Mouse (Mus musculus) erythroid progenitor cell, adult 5-6 weeks (primary cell): ENCODE data around the gene Hpse2. TPM values are rescaled to one million over a fixed set of nuclear protein-coding genes. Genes with fewer than 3 reads are reported as not detected.
A peak's percentile ranks its signal among the peaks of the same experiment; 100 is the strongest.
"Not testable (repeated sequence)": the region's sequence is repeated elsewhere in the genome, so short reads cannot be mapped to it uniquely, and the experiment has no call there.

ENCODE experiments used
- ATAC-seq: replicated peaks from 2 replicates; pipeline ENCODE4 v1.8.0; 2016; ENCODE audit warnings: moderate number of reproducible peaks, mild to moderate bottlenecking, moderate TSS enrichment, inconsistent platforms; ENCODE audit not compliant: poor library complexity, low FRiP score, severe bottlenecking
- total RNA-seq, 2 experiments: library from RNA; stranded (forward) in 1 of 2; stranded (reverse) in 1 of 2; fragments of 150-400 nt in 1 of 2; fragments of 186-747, 209-891 nt in 1 of 2; gene quantifications; 2 replicates each; pipeline versions ENCODE4 v1.2.3 to v1.2.4; 2015 to 2017; ENCODE audit warnings: low replicate concordance in 2 of 2

Gene Hpse2
- total RNA-seq, 2 experiments from 2014 or later = not detected

- no peak for ATAC-seq
Measured at GRCm38 (mm10) chr19:42795801-42796200, 592.4 kb downstream of the Hpse2 start.

- 0 out of 2 replicates have a peak, but pooled peaks have one; percentile 34 for ATAC-seq
Measured at GRCm38 (mm10) chr19:42794914-42795613, 593.1 kb downstream of the Hpse2 start.

GRCm38 (mm10) chr19:42788311-42788710, 599.8 kb downstream of the Hpse2 start:
- no peak for ATAC-seq

DNA sequence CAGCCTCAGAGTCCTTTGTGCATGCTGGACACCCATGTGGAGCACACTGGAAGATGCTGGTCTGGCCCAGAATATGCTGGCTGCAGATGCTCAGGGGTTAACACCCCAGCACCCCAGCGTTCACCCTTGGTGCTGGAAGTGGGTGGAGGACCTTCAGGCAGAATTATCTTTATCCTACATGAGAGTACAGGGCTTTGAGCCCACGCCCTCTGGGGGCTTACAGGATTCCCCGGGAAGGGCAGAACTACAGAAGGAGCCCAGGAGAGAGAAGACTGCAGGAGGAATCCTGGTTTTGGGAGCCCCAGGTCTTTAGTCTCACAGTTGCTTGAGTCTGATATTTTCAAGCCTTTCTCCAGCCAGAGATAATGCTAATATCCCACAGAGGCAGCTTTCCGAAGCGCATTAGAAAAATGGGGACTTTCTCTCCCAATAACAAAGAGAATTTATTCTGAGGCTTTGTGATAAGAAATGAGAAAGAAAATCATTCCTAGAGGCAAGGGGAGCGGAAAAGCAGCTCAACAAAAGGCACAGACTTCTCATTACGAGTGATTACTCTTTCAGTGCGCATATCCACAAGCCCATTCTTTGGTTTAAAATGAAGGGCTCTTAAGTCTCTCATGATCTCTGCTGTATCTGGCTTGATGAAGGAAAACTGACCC, 602.5 kb downstream of the Hpse2 start:
- no peak for ATAC-seq

DNA sequence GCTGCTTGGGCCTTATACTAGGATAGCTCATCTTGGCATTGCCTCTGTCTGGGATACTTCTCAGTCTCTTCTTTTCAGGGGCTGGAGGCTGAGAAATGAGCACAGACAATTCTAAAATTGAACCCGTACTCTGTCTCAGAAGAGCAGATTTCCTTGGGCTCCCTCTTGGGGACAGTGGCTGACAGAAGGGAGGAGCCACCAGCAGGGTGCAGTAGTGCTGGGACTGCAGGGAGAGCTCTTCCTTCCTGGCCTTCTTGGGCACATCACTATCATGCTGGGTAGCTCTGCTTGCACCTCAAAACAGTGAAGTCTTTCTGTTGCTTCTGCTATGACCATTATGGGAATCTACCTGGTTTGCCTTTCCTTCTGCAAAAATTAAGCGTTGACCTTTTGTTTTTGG, 603.0 kb downstream of the Hpse2 start:
- ATAC-seq = no peak

DNA sequence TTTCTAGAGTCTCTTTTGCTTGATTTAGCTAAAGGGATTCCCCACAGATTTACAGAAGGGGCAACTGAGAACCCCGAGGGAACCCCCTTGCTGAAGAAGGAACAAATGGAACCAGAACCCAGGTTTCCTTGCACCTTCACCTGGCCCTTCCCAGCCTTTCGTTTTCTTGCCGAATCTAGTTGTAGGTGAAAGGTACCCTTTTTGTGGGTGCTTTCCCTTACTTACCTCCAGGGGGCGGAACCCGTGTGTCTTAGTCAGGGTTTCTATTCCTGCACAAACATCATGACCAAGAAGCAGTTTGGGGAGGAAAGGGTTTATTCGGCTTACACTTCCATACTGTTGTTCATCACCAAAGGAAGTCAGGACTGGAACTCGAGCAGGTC, 608.0 kb downstream of the Hpse2 start:
- ATAC-seq = not testable (repeated sequence)

- ATAC-seq = peak; percentile 94
Measured at GRCm38 (mm10) chr19:42779531-42780155, 608.5 kb downstream of the Hpse2 start, which contains the start of gene Hps1. TSS of gene Hps1 (minus strand) at chr19:42779978.

DNA sequence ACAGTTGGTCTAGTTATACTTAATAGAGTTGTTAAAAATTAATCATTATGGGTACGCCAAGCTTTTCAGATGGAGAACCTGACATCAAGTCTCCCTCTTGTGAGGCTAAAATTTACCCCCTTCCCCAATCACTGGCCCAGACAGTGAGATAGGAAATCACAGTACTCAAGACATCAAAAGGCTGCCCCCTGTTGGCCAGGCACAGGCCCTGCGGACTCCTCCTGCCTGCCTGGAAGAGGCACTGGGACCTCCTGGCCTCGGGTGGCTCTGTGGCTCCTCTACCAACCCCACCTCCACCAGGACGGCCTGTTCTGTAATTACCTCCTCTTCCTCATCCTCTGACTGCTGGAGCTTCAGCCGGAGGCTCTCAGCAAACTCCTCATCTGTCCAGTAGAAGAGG, 610.4 kb downstream of the Hpse2 start:
- no peak for ATAC-seq

- no peak for ATAC-seq
Measured at GRCm38 (mm10) chr19:42776813-42777212, 611.3 kb downstream of the Hpse2 start.

DNA sequence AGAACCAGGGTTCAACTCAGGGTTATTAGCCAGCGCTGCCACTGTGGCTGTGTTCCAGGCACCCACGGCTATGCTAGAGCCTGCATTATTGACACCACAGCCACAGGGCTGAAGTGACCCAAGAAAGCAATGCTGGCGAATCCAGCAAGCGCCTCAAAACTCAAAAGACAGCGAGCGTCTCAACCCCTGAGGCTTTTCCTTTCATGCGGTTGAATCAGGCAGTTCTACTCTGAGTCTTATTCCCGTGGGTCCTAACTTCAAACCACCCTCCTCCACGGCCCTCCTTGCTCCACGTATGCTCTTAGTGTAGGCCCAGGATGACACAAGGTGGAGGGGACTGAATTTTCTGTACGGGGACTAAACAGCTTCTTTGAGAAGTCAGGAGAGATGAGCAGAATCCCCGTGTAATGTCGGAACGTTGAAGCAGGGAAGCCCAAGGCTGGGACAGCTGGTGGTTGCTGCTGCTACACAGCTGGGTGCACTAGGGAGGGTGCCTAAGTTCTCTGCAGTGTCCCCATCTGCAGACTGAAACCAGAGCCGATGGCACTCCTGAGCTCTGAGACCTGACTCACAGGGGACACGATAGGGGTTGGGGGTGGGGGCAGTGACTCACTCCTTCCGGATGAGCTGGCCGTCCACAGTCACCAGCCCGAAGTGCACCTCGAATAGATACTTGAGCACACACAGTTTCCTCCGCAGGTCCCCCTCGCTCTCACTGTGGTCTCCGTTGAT, 617.8 kb downstream of the Hpse2 start:
- ATAC-seq = no peak

GRCm38 (mm10) chr19:42769648-42770047, 618.5 kb downstream of the Hpse2 start:
- ATAC-seq = no peak

DNA sequence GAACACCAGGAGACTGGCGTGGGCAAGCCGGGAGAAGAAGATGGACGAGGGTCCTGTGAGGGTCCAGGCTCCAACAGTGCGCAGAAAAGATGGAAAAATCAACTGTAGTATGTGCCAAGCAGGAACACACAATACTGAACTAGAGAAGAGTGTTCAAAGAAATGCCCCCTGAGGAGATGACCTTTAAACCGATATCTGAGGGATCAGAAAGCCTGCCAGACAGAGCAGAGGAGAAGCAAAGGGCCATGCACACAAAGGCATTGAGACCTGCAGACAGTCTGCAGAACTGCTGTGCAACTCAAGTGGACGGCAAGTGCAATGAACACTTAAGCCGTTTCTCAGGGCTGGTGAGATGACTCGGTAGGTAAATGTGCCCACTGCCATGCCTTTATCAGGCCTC, 620.8 kb downstream of the Hpse2 start:
- ATAC-seq = no peak

DNA sequence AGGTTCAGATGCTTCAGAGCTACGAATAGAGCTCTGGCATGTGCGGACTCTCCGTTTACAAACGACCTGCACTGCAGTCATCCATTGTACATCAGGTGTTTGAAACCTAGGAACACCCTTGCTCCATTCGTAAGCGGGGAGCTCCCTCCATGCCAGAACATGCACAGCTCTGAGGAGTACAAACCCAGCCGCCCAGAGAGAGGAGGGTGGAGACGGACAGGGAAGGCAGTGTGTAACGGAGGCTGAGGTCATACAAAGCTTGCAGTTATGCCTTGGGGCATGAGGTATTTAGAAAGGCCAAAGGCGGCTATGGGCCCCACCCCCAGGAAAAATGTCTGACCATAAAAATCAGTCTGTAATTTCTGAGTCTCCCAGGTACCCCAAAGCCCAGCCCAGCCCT, 623.8 kb downstream of the Hpse2 start:
- no peak for ATAC-seq

DNA sequence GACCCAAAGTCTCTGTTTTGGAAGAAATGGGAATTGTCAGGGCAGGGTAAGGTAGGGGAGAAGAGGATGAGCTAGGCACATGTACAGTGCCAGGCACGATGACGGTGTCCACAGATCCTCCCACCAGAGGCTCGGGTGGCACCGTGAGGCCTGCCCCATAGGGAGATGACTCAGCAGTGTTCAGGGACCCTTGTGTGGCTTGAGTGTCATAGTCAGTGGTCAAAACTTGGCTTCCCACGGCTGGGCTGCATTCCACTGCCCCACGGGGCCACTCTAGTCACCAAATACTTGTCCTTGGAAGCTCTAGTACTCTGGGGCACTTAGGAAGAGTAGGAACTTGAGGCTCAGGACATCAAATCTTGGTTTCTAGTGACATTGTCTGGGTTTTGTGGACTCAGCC, 631.5 kb downstream of the Hpse2 start:
- no peak for ATAC-seq

DNA sequence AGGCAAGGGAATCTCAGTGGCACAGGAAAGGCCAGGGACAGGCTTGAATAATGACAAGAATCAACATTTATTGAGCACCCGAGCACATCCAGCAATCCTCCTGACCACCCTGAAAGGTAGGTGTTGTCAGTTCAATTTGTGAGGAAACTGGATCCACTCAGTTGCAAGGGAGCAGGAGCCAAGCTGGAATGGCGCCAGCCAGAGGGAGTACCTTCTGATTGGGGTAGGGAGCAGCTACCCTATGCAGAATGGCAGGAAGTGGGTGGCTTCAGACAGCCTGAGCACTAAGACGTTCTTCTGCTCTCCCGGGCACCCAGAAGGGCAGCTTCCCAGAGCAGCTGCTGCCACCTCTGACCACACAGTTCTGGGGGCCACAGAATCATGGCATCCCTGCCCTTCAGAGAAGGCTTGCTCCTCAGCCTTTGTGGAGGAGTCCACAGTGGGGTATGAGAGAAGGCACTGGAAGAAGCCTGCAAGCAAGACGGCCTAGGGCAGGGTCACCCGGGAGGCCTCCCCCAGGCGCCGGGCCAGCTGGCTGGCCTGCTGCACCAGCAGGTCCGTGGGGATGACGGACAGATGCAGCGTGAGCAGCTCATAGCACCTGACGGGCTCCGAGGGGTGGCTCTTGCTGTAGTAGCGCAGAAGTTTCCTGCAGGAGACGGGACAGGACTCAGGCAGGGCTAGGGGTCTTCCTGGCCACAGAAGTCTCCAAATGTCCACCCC, 632.8 kb downstream of the Hpse2 start:
- no peak for ATAC-seq

- no peak for ATAC-seq
Measured at GRCm38 (mm10) chr19:42753141-42753917, 634.8 kb downstream of the Hpse2 start.

- peak; percentile 94 for ATAC-seq
Measured at GRCm38 (mm10) chr19:42752363-42752931, 635.7 kb downstream of the Hpse2 start, which contains the start of gene Pyroxd2. TSS of gene Pyroxd2 (minus strand) at chr19:42752775.

DNA sequence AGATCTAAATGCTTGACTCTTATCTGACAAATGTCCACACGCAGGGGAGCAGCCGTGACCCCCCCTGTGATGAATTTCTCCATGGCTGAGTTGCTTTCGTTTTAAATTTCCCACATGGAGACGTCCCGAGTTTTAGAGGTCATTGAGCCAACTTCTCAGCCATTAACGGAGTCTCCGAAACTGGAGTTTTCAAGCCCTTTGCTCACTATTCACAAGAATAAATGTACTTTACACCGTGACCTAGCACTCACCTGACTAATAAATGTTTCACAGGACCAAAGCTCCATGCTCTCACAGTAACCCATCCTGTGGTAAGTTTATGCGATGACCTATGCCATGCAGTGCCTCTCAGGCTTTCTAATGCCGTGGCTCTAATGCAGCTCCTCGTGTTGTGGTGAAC, 638.0 kb downstream of the Hpse2 start:
- no peak for ATAC-seq

- no peak for ATAC-seq
Measured at GRCm38 (mm10) chr19:42746702-42747101, 641.5 kb downstream of the Hpse2 start.
